Mouse (Mus musculus): ENCODE measurements around the gene Maats1. TPM values are rescaled to one million over a fixed set of nuclear protein-coding genes. Genes with fewer than 3 reads are reported as not detected.

The Maats1 gene
- polyA plus RNA-seq, 1 experiment from 2014 or later, result 0.06 TPM

GRCm38 (mm10) chr16:38378591-38378990 is 36.6 kb upstream of the Maats1 start:
- WGBS, result 60% methylated on average over 6 of the region's 6 CpGs
- Histone ChIP-seq H3K4me2 (no peak overlapping the region), H3K27ac (peak overlapping the region; percentile 62; the same call in 1 of the 2 replicates), H3K9ac (replicated peaks) (no peak overlapping the region), H3K4me3 (replicated peaks) (no peak overlapping the region), H3K36me3 (no peaks in the 10 kb centered on the region), H3K4me1 (replicated peaks) (peaks cover 15% of the 10 kb centered on the region), H3K27me3 (no peaks in the 10 kb centered on the region), H3K9me3 (no peaks in the 10 kb centered on the region)
- ATAC-seq (ENCODE audit: insufficient number of reproducible peaks, insufficient read depth, low FRiP score, low TSS enrichment, low read depth), result no peak

DNA sequence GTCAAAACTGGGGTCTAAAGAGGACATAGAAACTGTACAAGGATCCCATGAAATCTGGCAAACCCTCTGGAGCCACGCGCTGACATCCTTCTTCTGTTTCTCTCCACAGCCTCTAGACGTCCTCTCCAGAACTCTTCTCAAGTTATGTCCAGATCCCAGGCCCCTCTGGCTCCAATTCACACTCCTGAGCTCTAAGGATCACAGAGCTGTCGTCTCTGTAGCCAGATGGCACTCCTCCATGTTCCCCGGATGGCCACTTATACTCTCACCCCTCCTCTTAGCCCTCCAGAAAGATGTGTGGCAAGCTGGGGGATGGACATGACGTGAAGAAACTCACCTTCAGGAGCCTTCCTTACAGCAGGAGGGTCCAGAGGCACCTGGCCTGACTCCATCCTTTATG is 35.6 kb upstream of the Maats1 start:
- no peak for ATAC-seq (ENCODE audit: insufficient number of reproducible peaks, insufficient read depth, low FRiP score, low TSS enrichment, low read depth)
- no peak overlapping the region for H3K27ac ChIP-seq
- H3K27me3 ChIP-seq, result no peaks in the 10 kb centered on the region
- H3K36me3 ChIP-seq, result no peaks in the 10 kb centered on the region
- H3K9me3 ChIP-seq, result no peaks in the 10 kb centered on the region
- H3K9ac ChIP-seq (replicated peaks), result no peak overlapping the region
- H3K4me1 ChIP-seq (replicated peaks), result peaks cover 15% of the 10 kb centered on the region
- no peak overlapping the region for H3K4me3 ChIP-seq (replicated peaks)
- 78% methylated on average over 6 of the region's 6 CpGs for WGBS
- no peak overlapping the region for H3K4me2 ChIP-seq

GRCm38 (mm10) chr16:38376841-38377249 is 34.9 kb upstream of the Maats1 start:
- 53% methylated on average over 8 of the region's 8 CpGs for whole genome bisulfite sequencing
- H3K4me3 ChIP-seq (replicated peaks), result peak overlapping the region; percentile 17
- peak overlapping the region; percentile 49 for H3K4me2 ChIP-seq
- ATAC-seq (ENCODE audit: insufficient number of reproducible peaks, insufficient read depth, low FRiP score, low TSS enrichment, low read depth), result 0 out of 2 replicates have a peak, but pooled peaks have one; percentile 6
- H3K36me3 ChIP-seq, result no peaks in the 10 kb centered on the region
- peak overlapping the region; percentile 44; the same call in 1 of the 2 replicates for H3K9ac ChIP-seq (replicated peaks)
- H3K4me1 ChIP-seq (replicated peaks), result peaks cover 15% of the 10 kb centered on the region
- H3K27ac ChIP-seq, result peak overlapping the region; percentile 62
- no peaks in the 10 kb centered on the region for H3K27me3 ChIP-seq
- H3K9me3 ChIP-seq, result no peaks in the 10 kb centered on the region

- 44% methylated on average over 16 of the region's 17 CpGs for WGBS
- H3K27ac ChIP-seq, result peak overlapping the region; percentile 62
- peak overlapping the region; percentile 17 for H3K4me3 ChIP-seq (replicated peaks)
Measured at GRCm38 (mm10) chr16:38376163-38376840, 34.4 kb upstream of the Maats1 start.

GRCm38 (mm10) chr16:38375182-38375581 is 33.2 kb upstream of the Maats1 start:
- H3K9ac ChIP-seq (replicated peaks), result no peak overlapping the region

More at GRCm38 (mm10) chr16:38376163-38376840, 34.4 kb upstream of the Maats1 start:
- Histone ChIP-seq H3K4me2 (peak overlapping the region; percentile 49), H3K36me3 (no peaks in the 10 kb centered on the region), H3K9me3 (no peaks in the 10 kb centered on the region), H3K9ac (replicated peaks) (peak overlapping the region; percentile 44), H3K4me1 (replicated peaks) (peaks cover 15% of the 10 kb centered on the region), H3K27me3 (no peaks in the 10 kb centered on the region)
- peak; percentile 77; the same call in 1 of the 2 replicates for ATAC-seq (ENCODE audit: insufficient number of reproducible peaks, insufficient read depth, low FRiP score, low TSS enrichment, low read depth)

GRCm38 (mm10) chr16:38374379-38375140 is 32.6 kb upstream of the Maats1 start:
- peaks cover 15% of the 10 kb centered on the region for H3K4me1 ChIP-seq (replicated peaks)
- ATAC-seq (ENCODE audit: insufficient number of reproducible peaks, insufficient read depth, low FRiP score, low TSS enrichment, low read depth), result no peak
- no peaks in the 10 kb centered on the region for H3K27me3 ChIP-seq
- no peak overlapping the region for H3K9ac ChIP-seq (replicated peaks)
- H3K36me3 ChIP-seq, result no peaks in the 10 kb centered on the region
- H3K9me3 ChIP-seq, result no peaks in the 10 kb centered on the region
- 76% methylated on average over 10 of the region's 10 CpGs for WGBS
- peak overlapping the region; percentile 15; the same call in 1 of the 2 replicates for H3K4me2 ChIP-seq
- H3K4me3 ChIP-seq (replicated peaks), result no peak overlapping the region
- H3K27ac ChIP-seq, result no peak overlapping the region

More at GRCm38 (mm10) chr16:38375182-38375581, 33.2 kb upstream of the Maats1 start:
- no peak overlapping the region for H3K4me3 ChIP-seq (replicated peaks)
- H3K36me3 ChIP-seq, result no peaks in the 10 kb centered on the region
- 83% methylated on average over 7 of the region's 7 CpGs for WGBS
- ATAC-seq (ENCODE audit: insufficient number of reproducible peaks, insufficient read depth, low FRiP score, low TSS enrichment, low read depth), result no peak
- H3K27ac ChIP-seq, result no peak overlapping the region
- H3K4me1 ChIP-seq (replicated peaks), result peaks cover 15% of the 10 kb centered on the region
- H3K9me3 ChIP-seq, result no peaks in the 10 kb centered on the region
- no peak overlapping the region for H3K4me2 ChIP-seq
- no peaks in the 10 kb centered on the region for H3K27me3 ChIP-seq

DNA sequence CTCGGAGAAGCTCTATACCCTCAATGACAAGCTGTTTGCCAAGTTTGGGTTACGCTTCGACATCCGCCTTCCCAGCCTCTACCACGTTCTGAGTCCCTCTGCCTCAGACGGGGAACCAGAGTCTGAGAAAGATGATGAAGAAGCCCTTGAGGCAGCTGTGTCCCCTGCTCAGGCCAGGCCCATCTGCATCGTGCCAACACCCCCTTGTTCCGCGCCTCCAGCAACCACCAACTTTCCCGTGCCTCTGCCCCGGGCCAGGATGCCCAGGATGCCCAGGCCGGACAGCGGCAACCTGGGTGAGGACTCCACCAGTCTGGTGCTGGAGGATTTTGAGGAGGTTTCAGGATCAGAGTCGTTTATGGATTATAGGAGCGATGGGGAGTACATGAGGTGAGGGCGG is 32.0 kb upstream of the Maats1 start:
- H3K4me1 ChIP-seq (replicated peaks), result peaks cover 17% of the 10 kb centered on the region
- no peak overlapping the region for H3K4me3 ChIP-seq (replicated peaks)
- no peak overlapping the region for H3K27ac ChIP-seq
- H3K36me3 ChIP-seq, result no peaks in the 10 kb centered on the region
- peak overlapping the region; percentile 15; the same call in 1 of the 2 replicates for H3K4me2 ChIP-seq
- no peak for ATAC-seq (ENCODE audit: insufficient number of reproducible peaks, insufficient read depth, low FRiP score, low TSS enrichment, low read depth)
- H3K27me3 ChIP-seq, result no peaks in the 10 kb centered on the region
- 80% methylated on average over 16 of the region's 16 CpGs for WGBS
- no peak overlapping the region for H3K9ac ChIP-seq (replicated peaks)
- no peaks in the 10 kb centered on the region for H3K9me3 ChIP-seq

DNA sequence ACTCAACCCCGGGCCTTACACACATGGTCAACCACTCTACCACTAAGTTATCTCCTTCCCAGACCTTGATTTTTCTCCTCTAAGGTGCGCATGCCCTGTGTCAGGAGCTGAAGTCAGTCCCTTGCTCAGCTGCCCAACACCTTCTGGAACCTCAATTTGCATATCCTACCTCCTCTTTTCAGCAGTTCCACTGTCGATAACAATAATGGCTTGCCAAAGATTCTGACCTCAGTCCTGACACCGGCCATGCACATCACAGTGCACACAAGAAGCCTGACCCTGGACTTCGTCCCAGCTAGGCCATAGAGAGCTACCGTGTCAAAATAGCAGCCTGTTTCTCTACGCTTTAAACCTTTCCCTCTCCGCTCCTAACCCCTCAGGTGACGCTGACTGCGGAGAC is 31.5 kb upstream of the Maats1 start:
- Histone ChIP-seq H3K27ac (no peak overlapping the region), H3K4me2 (no peak overlapping the region), H3K9me3 (no peaks in the 10 kb centered on the region), H3K27me3 (no peaks in the 10 kb centered on the region), H3K36me3 (no peaks in the 10 kb centered on the region), H3K4me1 (replicated peaks) (peaks cover 18% of the 10 kb centered on the region), H3K4me3 (replicated peaks) (no peak overlapping the region), H3K9ac (replicated peaks) (no peak overlapping the region)
- WGBS, result 84% methylated on average over 10 of the region's 10 CpGs
- no peak for ATAC-seq (ENCODE audit: insufficient number of reproducible peaks, insufficient read depth, low FRiP score, low TSS enrichment, low read depth)

DNA sequence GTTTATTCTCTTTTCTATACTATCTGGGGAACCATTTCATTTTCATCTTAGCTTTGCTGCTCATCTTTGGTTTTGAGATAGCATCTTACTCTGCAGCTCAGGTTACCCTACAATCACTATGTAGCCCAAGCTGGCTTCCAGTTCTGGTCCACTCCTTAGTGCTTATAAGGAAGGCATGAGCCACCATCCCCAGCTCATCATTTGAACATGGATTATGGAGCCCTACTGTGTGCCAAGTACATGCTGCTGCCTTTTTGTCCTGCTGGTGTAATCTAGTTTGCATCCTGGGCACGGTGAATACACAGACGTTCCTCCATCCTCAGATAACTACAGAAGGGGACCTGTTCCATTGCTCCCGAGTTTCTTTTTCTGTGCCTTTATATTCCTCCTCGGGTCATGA is 30.9 kb upstream of the Maats1 start:
- 91% methylated on average over 4 of the region's 4 CpGs for WGBS
- peaks cover 20% of the 10 kb centered on the region for H3K4me1 ChIP-seq (replicated peaks)
- H3K4me3 ChIP-seq (replicated peaks), result no peak overlapping the region
- no peaks in the 10 kb centered on the region for H3K36me3 ChIP-seq
- no peaks in the 10 kb centered on the region for H3K9me3 ChIP-seq
- H3K27me3 ChIP-seq, result no peaks in the 10 kb centered on the region
- no peak for ATAC-seq (ENCODE audit: insufficient number of reproducible peaks, insufficient read depth, low FRiP score, low TSS enrichment, low read depth)
- no peak overlapping the region for H3K4me2 ChIP-seq
- no peak overlapping the region for H3K9ac ChIP-seq (replicated peaks)
- H3K27ac ChIP-seq, result no peak overlapping the region

- ATAC-seq (ENCODE audit: insufficient number of reproducible peaks, insufficient read depth, low FRiP score, low TSS enrichment, low read depth), result no peak
- Histone ChIP-seq H3K36me3 (no peaks in the 10 kb centered on the region), H3K4me3 (replicated peaks) (no peak overlapping the region), H3K9ac (replicated peaks) (0 out of 2 replicates have a peak overlapping the region, but pooled peaks have one; percentile 1), H3K4me1 (replicated peaks) (peaks cover 17% of the 10 kb centered on the region), H3K27ac (no peak overlapping the region), H3K9me3 (no peaks in the 10 kb centered on the region), H3K4me2 (no peak overlapping the region), H3K27me3 (no peaks in the 10 kb centered on the region)
- WGBS, result 88% methylated on average over 15 of the region's 15 CpGs
Measured at GRCm38 (mm10) chr16:38371705-38372296, 29.9 kb upstream of the Maats1 start.

Data from limb, embryonic 12.5 days (tissue).